Mouse (Mus musculus): ENCODE measurements at regions not wholly inside any gene's neighbourhood (a gene's known extent, or its start where the extent isn't known, plus 50 kb on each side); places are given as distances from the start of the nearest gene placed in this dataset.

GRCm38 (mm10) chr11:64925970-64926369 lies 52.9 kb upstream of the Elac2 start:
- TF ChIP-seq CTCF (IDR thresholded peaks at IDR 0.05; ENCODE audit: extremely low read depth, insufficient read depth, low read length) (no peak), POLR2A (IDR thresholded peaks at IDR 0.05; ENCODE audit: extremely low read depth, insufficient read depth, low read length) (no peak)

Measured in cortical plate, adult 2 months (tissue).